Mouse (Mus musculus): ENCODE data around the gene Mob4.

Gene Mob4

GRCm38 (mm10) chr1:55131424-55132014 is 488 bp downstream of the Mob4 start:
- DNase-seq (ENCODE audit: low read depth, low spot score), result peak; percentile 89

- DNase-seq (ENCODE audit: low read depth, low spot score), result no peak
Measured at GRCm38 (mm10) chr1:55132308-55132707, 1.3 kb downstream of the Mob4 start.

- DNase-seq (ENCODE audit: low read depth, low spot score), result no peak
Measured at GRCm38 (mm10) chr1:55133173-55133572, 2.1 kb downstream of the Mob4 start.

- DNase-seq (ENCODE audit: low read depth, low spot score), result no peak
Measured at GRCm38 (mm10) chr1:55134301-55134700, 3.3 kb downstream of the Mob4 start.

GRCm38 (mm10) chr1:55135846-55136245 is 4.8 kb downstream of the Mob4 start:
- peak; percentile 82 for DNase-seq (ENCODE audit: low read depth, low spot score)

- no peak for DNase-seq (ENCODE audit: low read depth, low spot score)
Measured at GRCm38 (mm10) chr1:55144338-55144737, 13.3 kb downstream of the Mob4 start.

GRCm38 (mm10) chr1:55145556-55145955 is 14.5 kb downstream of the Mob4 start:
- no peak for DNase-seq (ENCODE audit: low read depth, low spot score)

- DNase-seq (ENCODE audit: low read depth, low spot score), result no peak
Measured at GRCm38 (mm10) chr1:55157329-55157728, 26.3 kb downstream of the Mob4 start.

- no peak for DNase-seq (ENCODE audit: low read depth, low spot score)
Measured at GRCm38 (mm10) chr1:55158211-55158610, 27.2 kb downstream of the Mob4 start.

GRCm38 (mm10) chr1:55158821-55159220 is 27.8 kb downstream of the Mob4 start:
- no peak for DNase-seq (ENCODE audit: low read depth, low spot score)

- no peak for DNase-seq (ENCODE audit: low read depth, low spot score)
Measured at GRCm38 (mm10) chr1:55160218-55160617, 29.2 kb downstream of the Mob4 start.

GRCm38 (mm10) chr1:55160831-55161638 is 30.0 kb downstream of the Mob4 start:
- DNase-seq (ENCODE audit: low read depth, low spot score), result no peak

- peak; percentile 79 for DNase-seq (ENCODE audit: low read depth, low spot score)
Measured at GRCm38 (mm10) chr1:55161895-55162294, 30.9 kb downstream of the Mob4 start.

- DNase-seq (ENCODE audit: low read depth, low spot score), result peak; percentile 63
Measured at GRCm38 (mm10) chr1:55162781-55163180, 31.8 kb downstream of the Mob4 start.

- DNase-seq (ENCODE audit: low read depth, low spot score), result peak; percentile 66
Measured at GRCm38 (mm10) chr1:55164005-55164404, 33.0 kb downstream of the Mob4 start.

GRCm38 (mm10) chr1:55167560-55167959 is 36.5 kb downstream of the Mob4 start:
- no peak for DNase-seq (ENCODE audit: low read depth, low spot score)

- peak; percentile 31 for DNase-seq (ENCODE audit: low read depth, low spot score)
Measured at GRCm38 (mm10) chr1:55168591-55168990, 37.6 kb downstream of the Mob4 start.

GRCm38 (mm10) chr1:55171361-55172325 is 40.6 kb downstream of the Mob4 start:
- peak; percentile 63 for DNase-seq (ENCODE audit: low read depth, low spot score)

- no peak for DNase-seq (ENCODE audit: low read depth, low spot score)
Measured at GRCm38 (mm10) chr1:55173720-55174557, 42.9 kb downstream of the Mob4 start.

GRCm38 (mm10) chr1:55174558-55175034 is 43.6 kb downstream of the Mob4 start:
- DNase-seq (ENCODE audit: low read depth, low spot score), result no peak
